Mouse (Mus musculus) brain, embryonic 18.5 days (tissue): ENCODE data around the gene C1qtnf9.

Experiments
- DNase-seq: peaks from one replicate; pipeline ENCODE4 v3.0.0-alpha.2; 2012; ENCODE audit warnings: low read depth, low spot score

C1qtnf9 gene

GRCm38 (mm10) chr14:60749880-60750279, 18.1 kb upstream of the C1qtnf9 start:
- no peak for DNase-seq

GRCm38 (mm10) chr14:60751581-60751980, 16.4 kb upstream of the C1qtnf9 start:
- no peak for DNase-seq

GRCm38 (mm10) chr14:60752892-60753800, 14.8 kb upstream of the C1qtnf9 start:
- DNase-seq: peak; percentile 20

GRCm38 (mm10) chr14:60753801-60754126, 14.2 kb upstream of the C1qtnf9 start:
- DNase-seq: no peak

- DNase-seq: no peak
These were observed 13.3 kb upstream of the C1qtnf9 start for GRCm38 (mm10) chr14:60754656-60755055.

- DNase-seq: no peak
These were observed 11.7 kb upstream of the C1qtnf9 start for GRCm38 (mm10) chr14:60756271-60756670.

GRCm38 (mm10) chr14:60757265-60757664, 10.7 kb upstream of the C1qtnf9 start:
- DNase-seq: no peak

- no peak for DNase-seq
These were observed 10.2 kb upstream of the C1qtnf9 start for GRCm38 (mm10) chr14:60757722-60758121.

GRCm38 (mm10) chr14:60759097-60759496, 8.8 kb upstream of the C1qtnf9 start:
- no peak for DNase-seq

- no peak for DNase-seq
These were observed 6.1 kb upstream of the C1qtnf9 start for GRCm38 (mm10) chr14:60761801-60762200.

- DNase-seq: no peak
These were observed 5.2 kb upstream of the C1qtnf9 start for GRCm38 (mm10) chr14:60762754-60763153.

GRCm38 (mm10) chr14:60763746-60764145, 4.2 kb upstream of the C1qtnf9 start:
- no peak for DNase-seq

GRCm38 (mm10) chr14:60764526-60764925, 3.4 kb upstream of the C1qtnf9 start:
- DNase-seq: no peak

GRCm38 (mm10) chr14:60765025-60765424, 2.9 kb upstream of the C1qtnf9 start:
- DNase-seq: no peak

- no peak for DNase-seq
These were observed 1.4 kb downstream of the C1qtnf9 start for GRCm38 (mm10) chr14:60769340-60769739.

- DNase-seq: no peak
These were observed 2.7 kb downstream of the C1qtnf9 start for GRCm38 (mm10) chr14:60770594-60770993.

- no peak for DNase-seq
These were observed 3.1 kb downstream of the C1qtnf9 start for GRCm38 (mm10) chr14:60771057-60771456.

- DNase-seq: no peak
These were observed 5.5 kb downstream of the C1qtnf9 start for GRCm38 (mm10) chr14:60773476-60773875.

GRCm38 (mm10) chr14:60776521-60776920, 8.6 kb downstream of the C1qtnf9 start:
- no peak for DNase-seq

GRCm38 (mm10) chr14:60777485-60777919, 9.6 kb downstream of the C1qtnf9 start:
- DNase-seq: no peak

GRCm38 (mm10) chr14:60779198-60779597, 11.3 kb downstream of the C1qtnf9 start:
- no peak for DNase-seq

GRCm38 (mm10) chr14:60782121-60782656, 14.3 kb downstream of the C1qtnf9 start:
- no peak for DNase-seq

- no peak for DNase-seq
These were observed 15.3 kb downstream of the C1qtnf9 start for GRCm38 (mm10) chr14:60783196-60783595.
